Mouse (Mus musculus): Measurements from ENCODE around the gene Rrp36. TPM values are rescaled to one million over a fixed set of nuclear protein-coding genes. Genes with fewer than 3 reads are reported as not detected.

Gene Rrp36
- total RNA-seq, 1 experiment from 2014 or later, result 26.8 TPM

DNA sequence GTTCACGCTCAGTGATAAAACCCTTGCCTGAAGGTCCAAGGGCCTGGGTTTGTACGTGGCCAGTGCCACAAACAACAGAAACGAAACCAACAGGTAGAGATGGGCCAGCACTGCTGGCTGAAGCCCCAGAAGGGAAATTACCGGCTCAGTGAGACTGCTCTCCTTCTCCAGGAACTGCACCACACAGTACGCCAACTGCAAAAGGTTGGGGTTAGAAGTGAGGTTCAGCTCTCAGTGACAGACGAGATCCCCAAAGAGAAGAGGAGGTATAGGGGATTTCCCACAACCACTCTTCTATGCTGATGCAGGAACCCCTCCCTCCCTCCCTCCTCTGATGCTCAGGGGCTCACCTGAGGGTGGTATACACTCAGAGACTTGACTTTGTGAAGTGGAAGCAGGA, 11.8 kb upstream of the Rrp36 start:
- DNase-seq, result no peak

DNA sequence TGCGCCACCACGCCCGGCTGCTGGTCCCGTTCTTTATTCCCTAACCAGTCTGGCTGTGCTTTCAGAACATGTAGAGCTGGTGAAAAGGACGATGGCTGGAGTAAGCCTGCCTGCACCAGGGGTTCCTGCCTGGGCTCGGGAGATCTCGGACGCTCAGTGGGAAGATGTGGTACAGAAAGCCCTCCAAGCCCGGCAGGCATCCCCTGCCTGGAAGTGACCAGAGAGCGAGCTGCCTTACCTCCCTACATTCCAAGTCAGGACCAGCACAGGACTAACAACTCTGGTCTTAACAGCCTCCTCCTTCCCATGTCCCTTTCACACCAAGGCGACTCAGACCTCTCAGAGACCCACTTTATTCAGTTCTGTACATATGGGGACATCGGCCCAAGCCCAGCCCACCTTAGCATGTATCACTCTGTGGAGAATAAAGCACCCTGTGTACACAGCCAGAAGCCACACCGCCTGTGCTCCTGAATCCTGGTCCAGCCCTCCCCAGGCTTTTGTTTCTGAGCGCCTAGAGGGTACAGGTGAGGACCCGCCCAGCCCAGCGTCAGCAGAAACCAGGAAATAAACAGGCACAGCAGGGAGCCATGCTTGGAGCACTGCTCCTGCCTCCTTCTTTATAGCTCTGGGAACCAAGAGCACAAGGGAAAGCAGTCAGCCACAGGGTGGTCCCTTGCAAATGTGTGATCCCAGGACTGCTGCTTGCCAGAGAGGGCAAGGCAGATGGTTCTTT, 8.7 kb upstream of the Rrp36 start:
- no peak for DNase-seq

DNA sequence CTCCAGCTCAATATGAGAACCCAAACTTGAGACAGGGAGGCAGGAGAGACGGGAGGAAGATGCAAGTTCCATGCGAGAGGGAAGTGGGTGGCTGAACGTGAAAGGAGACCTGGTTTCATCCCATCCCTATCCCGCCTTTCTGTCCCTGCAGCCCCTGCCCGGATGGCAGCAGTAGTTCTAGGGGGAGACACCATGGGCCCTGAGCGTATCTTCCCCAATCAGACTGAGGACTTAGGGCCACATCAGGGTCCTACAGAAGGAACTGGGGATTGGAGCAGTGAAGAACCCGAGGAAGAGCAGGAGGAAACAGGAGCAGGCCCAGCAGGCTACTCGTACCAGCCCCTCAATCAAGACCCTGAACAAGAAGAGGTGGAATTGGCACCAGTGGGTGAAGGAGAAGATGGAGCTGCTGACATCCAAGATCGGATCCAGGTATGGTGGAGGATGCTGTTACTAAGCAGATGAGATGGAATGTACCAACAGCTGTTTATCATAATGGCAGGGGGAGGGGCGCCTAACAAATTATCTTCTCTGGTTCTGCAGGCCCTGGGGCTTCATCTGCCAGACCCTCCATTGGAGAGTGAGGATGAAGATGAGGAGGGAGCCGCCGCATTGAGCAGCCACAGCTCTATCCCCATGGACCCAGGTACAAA, 7.4 kb upstream of the Rrp36 start:
- DNase-seq, result no peak

GRCm38 (mm10) chr17:46680760-46681373, 6.7 kb upstream of the Rrp36 start, which contains the start of gene Klhdc3:
TSS of gene Klhdc3 (minus strand) at chr17:46680914.
- DNase-seq, result peak; percentile 98

GRCm38 (mm10) chr17:46679843-46680759, 5.9 kb upstream of the Rrp36 start:
- peak; percentile 53 for DNase-seq

GRCm38 (mm10) chr17:46678911-46679310, 4.8 kb upstream of the Rrp36 start:
- DNase-seq, result no peak

DNA sequence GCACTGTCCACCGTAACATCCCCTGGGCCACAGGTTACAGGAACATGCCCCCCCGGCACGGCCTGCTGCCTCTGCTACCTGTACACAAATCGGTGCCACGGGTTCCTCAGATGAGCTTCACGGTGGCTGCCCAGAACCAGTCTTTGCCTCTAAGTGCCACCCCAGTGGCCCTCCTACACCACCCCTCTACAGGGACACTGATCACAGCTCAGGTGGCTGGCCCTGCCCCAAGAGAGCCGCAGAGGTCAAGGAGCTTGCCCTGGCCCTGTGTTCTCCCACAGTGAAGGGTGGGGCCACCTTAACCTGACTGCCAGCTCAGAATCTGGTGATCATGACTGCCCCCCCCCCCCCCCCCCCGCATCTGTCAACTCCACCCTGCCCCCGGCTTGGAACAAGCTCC, 4.3 kb upstream of the Rrp36 start, which contains the start of gene Mea1:
Mea1 (plus strand) TSS at position 378 of the 400 bp plus-strand sequence.
- DNase-seq, result no peak

DNA sequence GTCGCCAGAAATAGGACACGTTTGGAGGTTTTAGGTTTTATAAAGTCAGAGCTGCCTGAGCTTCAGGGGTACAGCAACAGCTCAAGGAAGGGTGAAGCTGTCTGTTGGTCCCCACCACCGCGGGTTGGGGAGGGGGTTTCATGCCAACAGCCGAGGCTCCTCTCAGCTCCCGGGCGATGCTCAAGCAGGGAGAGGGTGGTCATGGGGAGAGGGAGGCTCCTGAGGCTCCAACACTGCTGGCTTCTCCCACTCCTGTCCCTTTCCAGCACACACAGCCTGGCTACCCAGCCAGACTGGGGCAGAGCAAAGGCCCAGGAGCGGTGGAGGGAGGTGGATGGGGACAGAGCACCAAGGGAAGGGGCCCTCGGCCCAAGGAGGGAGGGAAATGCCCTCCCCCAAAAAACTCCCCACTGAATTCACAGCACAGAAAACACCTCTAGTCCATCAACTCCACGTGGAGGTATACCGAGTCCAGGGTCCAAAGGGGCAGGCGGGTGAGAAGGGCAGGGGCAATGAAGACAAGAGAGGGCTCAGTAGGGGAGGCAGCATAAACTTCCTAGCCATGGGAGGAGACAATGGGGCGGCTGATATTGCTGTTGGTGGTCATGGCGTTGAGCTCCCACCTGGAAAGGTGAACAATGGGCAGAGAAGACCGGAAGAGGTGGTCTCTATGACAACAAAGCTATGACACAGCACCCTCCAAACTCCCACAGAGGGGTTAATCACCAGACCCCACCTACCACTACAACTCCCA, 555 bp upstream of the Rrp36 start:
- no peak for DNase-seq

GRCm38 (mm10) chr17:46669911-46670310, 4.2 kb downstream of the Rrp36 start:
- DNase-seq, result no peak

DNA sequence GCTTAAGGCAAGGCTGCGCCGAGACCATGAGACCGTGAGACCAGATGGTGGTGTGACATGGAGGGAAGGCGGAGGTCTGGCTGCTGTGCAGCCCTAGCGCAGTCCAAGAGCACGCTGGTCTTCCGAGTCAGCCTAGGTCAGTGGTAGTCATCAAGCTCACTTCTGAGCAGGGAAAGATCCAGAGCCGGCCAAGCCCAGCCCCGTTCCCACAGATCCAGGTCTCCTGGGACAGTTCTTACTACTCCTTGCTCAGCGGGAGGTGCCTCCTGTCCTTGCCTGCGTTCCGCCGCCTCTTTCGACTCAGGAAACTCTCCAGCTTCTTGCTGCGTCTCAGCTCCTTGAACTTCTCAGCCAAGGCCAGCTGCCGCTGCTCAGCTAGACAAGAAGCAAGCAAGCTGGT, 6.4 kb downstream of the Rrp36 start:
- no peak for DNase-seq

DNA sequence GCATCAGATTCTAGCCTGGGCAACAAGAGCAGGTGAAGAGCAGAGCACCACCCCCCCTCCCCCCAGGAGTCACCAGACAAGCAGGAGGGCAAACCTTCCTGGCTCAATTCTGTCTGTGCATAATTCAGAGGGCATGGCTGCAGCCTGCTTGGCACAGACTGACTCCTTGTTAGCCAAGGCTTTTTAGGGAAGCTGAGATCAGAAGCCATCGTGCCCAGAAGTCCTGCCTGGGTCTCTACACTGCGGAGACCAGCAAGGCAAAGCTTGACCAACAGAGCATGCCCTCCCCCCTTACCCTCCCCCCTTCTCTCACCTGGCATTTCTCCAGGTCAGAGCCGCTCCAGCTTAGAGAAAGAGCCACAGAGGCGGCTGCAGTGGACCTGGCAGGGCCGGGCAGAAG, 11.4 kb downstream of the Rrp36 start:
- DNase-seq, result no peak

GRCm38 (mm10) chr17:46661981-46662380, 12.2 kb downstream of the Rrp36 start:
- no peak for DNase-seq

- no peak for DNase-seq
These were observed 12.8 kb downstream of the Rrp36 start for GRCm38 (mm10) chr17:46661351-46661750.

- no peak for DNase-seq
These were observed 18.1 kb downstream of the Rrp36 start for GRCm38 (mm10) chr17:46656054-46656453.

DNA sequence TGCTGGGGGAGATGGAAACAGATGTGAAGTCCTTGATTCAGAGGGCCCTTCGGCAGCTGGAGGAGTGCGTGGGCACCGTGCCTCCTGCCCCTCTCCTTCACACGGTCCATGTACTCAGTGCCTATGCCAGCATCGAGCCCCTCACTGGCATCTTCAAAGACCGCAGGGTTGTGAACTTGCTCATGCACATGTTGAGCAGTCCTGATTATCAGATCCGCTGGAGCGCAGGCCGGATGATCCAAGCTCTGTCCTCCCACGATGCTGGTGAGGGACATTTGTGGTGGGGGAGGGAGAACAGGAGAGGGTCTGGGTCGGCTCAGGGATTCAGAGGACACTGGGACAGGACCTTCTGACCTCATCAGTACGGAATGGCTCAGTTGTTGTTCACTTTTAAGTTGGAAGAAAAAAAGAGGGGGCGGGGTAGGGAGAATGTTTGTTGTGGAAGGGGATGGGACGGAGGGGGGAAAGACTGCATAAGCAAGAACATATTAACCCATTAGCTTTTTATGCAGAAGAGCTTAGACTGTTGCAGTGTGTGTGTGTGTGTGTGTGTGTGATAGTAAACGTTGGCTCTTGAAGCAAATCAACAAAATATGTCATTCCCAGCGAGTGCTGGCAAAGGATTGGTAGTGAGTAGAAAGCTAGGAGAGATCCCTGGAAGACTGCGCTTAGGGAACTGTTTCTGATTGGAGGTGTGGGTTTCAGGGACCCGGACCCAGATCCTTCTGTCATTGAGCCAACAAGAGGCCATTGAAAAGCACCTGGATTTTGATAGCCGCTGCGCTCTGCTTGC, 22.2 kb downstream of the Rrp36 start:
- no peak for DNase-seq

DNA sequence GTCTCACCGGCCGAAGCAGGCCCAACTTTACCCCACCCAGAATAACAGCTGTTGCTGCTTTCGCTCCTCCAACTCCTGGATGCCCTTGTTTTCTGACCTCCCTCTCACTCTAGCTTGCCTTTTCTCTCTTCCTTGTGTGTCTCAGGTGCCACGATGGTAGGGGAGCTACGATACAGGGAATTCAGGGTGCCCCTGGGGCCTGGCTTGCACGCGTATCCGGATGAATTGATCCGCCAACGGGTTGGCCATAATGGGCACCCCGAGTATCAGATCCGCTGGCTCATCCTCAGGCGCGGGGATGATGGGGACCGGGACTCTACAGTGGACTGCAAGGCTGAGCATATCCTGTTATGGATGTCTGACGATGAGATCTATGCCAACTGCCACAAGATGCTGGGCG, 22.9 kb downstream of the Rrp36 start:
- DNase-seq, result no peak

DNA sequence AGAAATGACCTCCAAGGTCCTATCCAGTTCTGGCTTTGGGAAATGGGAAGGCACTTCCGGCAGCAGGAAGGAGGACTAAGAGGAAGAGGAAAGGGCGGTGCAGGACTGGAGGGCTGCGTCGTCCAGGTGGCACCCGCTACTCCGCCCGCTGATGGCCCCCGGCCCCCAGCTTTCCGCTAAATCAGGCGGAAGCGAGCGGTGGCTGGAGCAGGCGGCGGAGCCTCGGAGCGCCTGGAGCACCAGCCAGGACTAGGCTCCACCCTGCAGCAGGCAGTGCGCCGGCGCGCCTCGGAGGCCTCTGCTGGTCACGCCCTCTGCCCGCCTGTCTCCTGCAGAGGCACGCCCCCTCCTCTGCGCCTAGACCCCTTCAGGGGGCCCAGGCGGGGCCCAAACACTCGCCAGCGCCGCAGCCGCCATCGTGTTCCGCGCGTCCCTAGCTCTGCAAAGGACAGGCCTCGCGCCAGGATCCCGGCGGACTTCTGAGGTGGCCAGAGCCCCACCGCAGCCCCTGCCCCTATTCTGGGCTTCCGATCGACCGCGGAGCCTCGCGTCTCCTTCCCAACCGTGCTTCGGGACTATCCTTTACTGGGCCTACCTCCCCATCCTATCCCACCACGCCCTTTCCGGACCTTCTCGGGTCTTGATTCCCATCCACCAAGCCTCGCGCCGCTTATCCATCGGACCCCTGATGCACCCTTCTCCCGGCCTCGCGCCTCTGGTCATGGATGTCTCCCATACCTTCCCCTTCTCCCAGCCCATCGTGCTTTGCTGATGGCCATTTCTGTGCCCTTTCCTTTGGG, 23.7 kb downstream of the Rrp36 start, which contains the start of gene Cul7:
Cul7 (plus strand) TSS at position 106 of the 800 bp plus-strand sequence.
- DNase-seq, result peak; percentile 92

DNA sequence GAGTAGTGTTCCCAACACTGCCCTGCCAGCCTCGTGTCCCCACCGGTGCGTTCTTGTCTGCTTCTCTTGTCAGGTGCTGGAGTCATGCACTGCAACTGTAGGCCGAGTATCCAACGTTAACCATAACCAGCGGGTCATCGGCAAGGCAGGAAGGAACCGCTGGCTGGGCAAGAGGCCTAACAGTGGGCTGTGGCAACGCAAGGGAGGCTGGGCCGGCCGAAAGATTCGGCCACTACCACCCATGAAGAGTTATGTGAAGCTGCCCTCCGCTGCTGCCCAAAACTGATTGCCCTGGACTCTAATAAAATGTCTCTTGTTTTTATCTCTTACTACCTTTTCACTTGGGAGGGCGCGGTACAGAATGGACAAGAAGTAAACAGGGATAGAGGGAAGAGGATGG, 24.3 kb downstream of the Rrp36 start:
- no peak for DNase-seq

DNA sequence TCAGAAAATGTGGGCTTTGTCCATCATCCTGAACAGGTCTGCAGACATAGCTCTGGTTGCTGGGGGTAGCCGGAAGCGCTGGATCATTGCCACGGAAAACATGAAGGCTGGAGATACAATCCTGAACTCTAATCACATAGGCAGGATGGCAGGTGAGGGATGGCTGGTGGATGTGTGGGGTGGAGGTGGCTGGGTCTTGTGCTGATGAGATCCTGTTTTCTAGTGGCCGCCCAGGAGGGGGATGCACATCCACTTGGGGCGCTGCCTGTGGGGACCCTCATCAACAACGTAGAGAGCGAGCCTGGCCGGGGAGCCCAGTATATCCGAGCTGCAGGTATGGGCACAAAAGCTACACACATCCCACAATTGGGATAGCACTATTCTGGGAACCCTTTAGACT, 25.7 kb downstream of the Rrp36 start:
- DNase-seq, result no peak

- no peak for DNase-seq
These were observed 26.9 kb downstream of the Rrp36 start for GRCm38 (mm10) chr17:46647279-46647678.
